Mouse (Mus musculus) mouse embryonic stem cell (cell line): Measurements from ENCODE around the gene Rnf5.

ENCODE experiments used
- in situ Hi-C, 2 experiments: fragments of 300-500 bp; cut with MboI; formaldehyde crosslinking; loops; 1 replicate in 1 of 2; 3 replicates in 1 of 2; pipeline ENCODE4 v1.14.3; 2019 to 2020; ENCODE audit warnings: low sequenced_read_pairs in 2 of 2, low pct_unique_long_range_greater_than_20kb in 1 of 2, mixed read lengths in 1 of 2; ENCODE audit not compliant: unreplicated experiment in 1 of 2

Gene Rnf5

DNA sequence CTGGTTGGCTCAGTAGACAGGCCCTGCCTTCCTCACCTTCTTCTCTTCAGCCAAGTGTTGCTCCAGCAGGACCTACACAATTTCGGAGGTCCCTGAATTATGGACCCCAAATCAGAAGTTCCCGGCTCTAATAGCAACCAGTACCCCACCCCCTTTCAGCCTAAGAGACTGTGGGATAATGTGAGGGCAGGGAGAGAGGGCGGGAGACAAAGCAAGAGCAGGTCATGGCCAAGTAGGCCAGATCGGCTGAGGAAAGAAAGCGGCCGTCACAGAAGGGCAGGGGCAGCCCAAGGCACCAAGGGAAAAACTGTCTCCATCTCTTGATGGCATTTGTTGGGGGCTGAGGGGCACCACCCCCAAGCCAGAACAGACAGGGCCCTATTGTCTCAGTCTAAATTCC lies 12.4 kb upstream of the Rnf5 start, which contains the start of gene Egfl8:
Egfl8 (minus strand) TSS at position 101 of the 400 bp plus-strand sequence.
- in situ Hi-C loops = no loop called here

GRCm38 (mm10) chr17:34613830-34614229 lies 10.3 kb upstream of the Rnf5 start:
- in situ Hi-C loops = no loop called here

GRCm38 (mm10) chr17:34613054-34613645 lies 9.7 kb upstream of the Rnf5 start:
- in situ Hi-C loops = no loop called here

DNA sequence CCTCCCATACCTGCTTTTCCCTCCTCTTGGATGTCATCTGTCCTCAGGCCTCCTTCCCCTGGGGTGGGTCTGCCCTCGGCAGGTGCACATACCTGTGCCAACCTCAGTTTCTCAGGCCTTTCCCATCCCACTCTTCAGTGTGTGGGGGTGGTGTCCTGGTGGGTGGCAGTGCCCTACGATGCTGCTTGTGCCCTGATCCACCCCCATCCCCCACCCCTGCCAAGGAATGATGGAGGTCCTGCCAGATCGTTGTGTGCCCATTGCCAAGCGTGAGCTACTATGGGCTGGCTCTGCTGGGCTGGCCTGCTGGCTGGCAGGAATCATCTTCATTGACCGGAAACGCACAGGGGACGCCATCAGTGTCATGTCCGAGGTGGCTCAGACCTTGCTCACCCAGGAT lies 7.6 kb upstream of the Rnf5 start:
- in situ Hi-C loops = no loop called here

GRCm38 (mm10) chr17:34607997-34608396 lies 4.5 kb upstream of the Rnf5 start:
- in situ Hi-C loops = no loop called here

GRCm38 (mm10) chr17:34606186-34607039 lies 2.9 kb upstream of the Rnf5 start:
- in situ Hi-C loops = no loop called here

- in situ Hi-C loops = no loop called here
Observed at GRCm38 (mm10) chr17:34605609-34606008, 2.1 kb upstream of the Rnf5 start.

DNA sequence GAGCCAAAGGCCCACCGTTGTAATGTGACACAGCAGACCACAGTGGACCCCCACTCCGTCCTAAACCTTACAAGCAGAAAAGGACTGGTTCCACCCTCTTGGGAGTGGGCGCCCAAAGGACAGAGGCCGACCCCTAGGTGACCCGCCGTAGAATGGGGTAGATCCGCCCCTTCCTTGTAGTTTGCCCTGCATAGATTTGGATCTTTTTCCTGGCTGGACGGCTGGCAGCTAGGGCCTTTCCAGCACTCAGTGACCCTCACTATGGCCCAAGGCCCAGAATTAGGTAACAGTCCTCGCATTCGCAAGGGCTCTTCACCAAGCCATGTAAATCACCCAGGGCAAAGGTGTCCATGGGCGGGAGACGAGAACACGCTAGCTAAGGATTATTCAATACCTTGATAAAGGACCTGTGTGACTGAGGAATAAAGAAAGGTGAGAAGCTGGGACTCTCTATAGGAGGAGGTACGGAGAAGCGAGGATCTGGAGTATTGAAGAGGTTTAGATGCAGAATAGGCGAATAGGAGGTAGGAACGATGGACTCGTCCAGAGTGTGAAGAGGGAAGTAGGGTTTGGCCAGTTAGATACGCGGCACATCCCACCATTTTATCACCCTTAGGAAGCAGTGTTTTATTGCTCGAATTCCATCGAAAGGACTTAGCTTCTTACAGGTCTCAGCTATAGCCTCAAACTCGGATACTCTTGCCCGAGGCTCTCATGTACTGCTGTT lies 1.2 kb upstream of the Rnf5 start:
- in situ Hi-C loops = no loop called here

- in situ Hi-C loops = no loop called here
Observed at GRCm38 (mm10) chr17:34604061-34604508, 595 bp upstream of the Rnf5 start, which contains the start of gene Agpat1. TSS of gene Agpat1 (plus strand) at chr17:34604262.

DNA sequence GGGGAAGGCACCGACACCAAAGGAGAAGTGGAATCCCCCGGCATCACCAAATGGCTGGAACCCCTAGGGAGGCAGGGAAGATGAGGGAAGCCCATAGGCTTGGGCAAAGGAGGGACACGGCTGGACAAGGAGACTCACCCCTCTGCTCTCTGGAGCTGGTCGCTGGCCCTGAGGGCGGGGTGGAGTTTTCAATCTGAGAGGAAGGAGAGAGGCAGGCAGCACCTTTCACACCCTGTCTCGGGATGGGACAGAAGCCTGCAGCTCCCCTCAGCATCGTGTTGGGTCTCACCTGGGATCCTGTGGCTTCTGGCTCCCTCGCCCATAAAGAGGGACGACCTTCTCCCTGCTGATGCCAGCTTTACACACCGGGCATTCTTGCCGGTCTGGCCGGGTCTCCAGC lies 1.7 kb downstream of the Rnf5 start:
- in situ Hi-C loops = no loop called here

- in situ Hi-C loops = no loop called here
Observed at GRCm38 (mm10) chr17:34599891-34600290, 3.6 kb downstream of the Rnf5 start.

- in situ Hi-C loops = no loop called here
Observed at GRCm38 (mm10) chr17:34597566-34598095, 5.9 kb downstream of the Rnf5 start, which contains the start of gene Ager. TSS of gene Ager (plus strand) at chr17:34597862.

DNA sequence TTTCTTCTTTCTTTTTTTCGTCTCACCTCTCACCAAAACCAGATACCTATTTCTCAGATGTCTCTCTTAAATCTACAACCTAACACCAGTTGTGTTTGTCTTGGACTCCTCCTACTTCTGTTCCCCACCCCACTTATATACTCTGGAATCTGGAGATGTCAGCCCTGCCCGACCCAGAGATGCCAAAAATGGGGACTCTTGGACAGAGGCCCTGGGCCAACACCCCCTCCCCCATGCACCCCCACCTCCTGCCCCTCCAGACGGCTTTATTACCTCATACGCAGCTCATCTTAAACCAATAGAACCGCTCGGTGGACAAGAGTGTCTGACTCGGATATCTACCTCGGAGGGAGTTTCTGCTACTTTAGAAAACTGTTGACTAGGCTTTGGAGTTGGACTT lies 7.4 kb downstream of the Rnf5 start:
- in situ Hi-C loops = no loop called here

GRCm38 (mm10) chr17:34593752-34594525 lies 9.6 kb downstream of the Rnf5 start:
- in situ Hi-C loops = no loop called here

DNA sequence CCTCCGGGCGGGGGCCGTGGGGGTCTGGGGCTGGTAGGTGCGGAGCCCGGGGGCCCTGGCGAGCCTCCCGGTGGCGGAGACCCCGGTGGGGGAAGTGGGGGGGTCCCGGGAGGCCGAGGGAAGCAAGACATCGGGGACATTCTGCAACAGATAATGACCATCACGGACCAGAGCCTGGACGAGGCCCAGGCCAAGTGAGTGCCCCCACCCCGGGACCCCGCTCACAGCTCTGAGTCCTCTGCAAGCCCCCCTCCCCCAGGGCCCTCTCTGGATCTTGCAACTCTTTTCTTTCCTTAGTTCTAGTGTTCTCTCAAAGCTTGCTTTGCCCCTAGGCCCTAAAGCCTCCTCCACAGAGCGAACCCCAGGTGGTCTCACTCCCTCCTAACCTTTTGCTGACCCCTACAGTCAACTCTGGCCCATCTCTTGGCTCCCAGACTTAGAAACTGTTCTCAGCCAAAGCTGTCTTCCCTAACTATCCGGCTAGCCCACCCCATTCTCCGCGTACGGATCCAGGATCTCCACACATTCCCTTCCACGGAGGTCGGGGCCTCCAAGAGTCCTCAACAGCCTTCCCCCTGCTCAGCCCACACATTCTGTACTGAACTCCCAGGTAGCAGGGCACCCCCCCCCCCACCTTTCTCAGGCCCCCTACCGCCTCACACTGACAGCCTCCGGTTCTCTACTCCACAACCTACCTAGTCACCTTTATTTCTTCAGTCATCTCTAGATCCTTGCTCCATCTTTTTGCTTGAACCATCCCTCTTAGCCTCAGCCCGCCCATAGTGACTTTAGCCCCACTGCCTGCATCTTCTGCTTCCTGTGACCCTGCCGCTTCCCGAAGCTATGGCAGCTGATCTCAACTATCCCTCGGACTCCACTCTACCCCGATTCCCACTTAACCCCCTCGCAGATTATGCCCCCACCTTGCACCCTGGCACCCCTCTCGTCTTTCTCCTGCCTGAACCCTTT lies 10.6 kb downstream of the Rnf5 start:
- in situ Hi-C loops = no loop called here

GRCm38 (mm10) chr17:34591994-34592375 lies 11.5 kb downstream of the Rnf5 start:
- in situ Hi-C loops = no loop called here
